Mouse (Mus musculus) midbrain, embryonic 11.5 days (tissue): Measurements from ENCODE around the gene E330021D16Rik. TPM values are rescaled to one million over a fixed set of nuclear protein-coding genes. Genes with fewer than 3 reads are reported as not detected.
A peak's percentile ranks its signal among the peaks of the same experiment; 100 is the strongest.

Experiments used
- ATAC-seq: fragments of 200-750 bp; cut with Nextera tagmentation; 2 replicates; pipeline ENCODE4 v1.8.0; 2017; ENCODE audit warnings: moderate TSS enrichment, moderate library complexity; ENCODE audit not compliant: low FRiP score
- DNase-seq: peaks from one replicate; pipeline ENCODE4 v3.0.0; 2015; ENCODE audit warnings: low spot score; ENCODE audit errors: missing footprints
- H3K27ac ChIP-seq: fragments of 300-500 bp; sonication (generic); 2 replicates; pipeline ENCODE4 v1.5.1; 2014; ENCODE audit warnings: low read depth, low read length
- H3K27me3 ChIP-seq: fragments of 300-500 bp; sonication (generic); 2 replicates; pipeline ENCODE4 v1.6.1; 2014; ENCODE audit warnings: mild to moderate bottlenecking, low read length, moderate library complexity, mixed read lengths; ENCODE audit not compliant: control insufficient read depth, insufficient read depth
- H3K36me3 ChIP-seq: fragments of 300-500 bp; sonication (generic); 2 replicates; pipeline ENCODE4 v1.6.1; 2014; ENCODE audit warnings: mild to moderate bottlenecking, low read length, moderate library complexity, mixed read lengths; ENCODE audit not compliant: control insufficient read depth, insufficient read depth
- H3K4me1 ChIP-seq: fragments of 300-500 bp; sonication (generic); 2 replicates; pipeline ENCODE4 v1.6.1; 2014; ENCODE audit warnings: low read length; ENCODE audit not compliant: control insufficient read depth, insufficient read depth
- H3K4me2 ChIP-seq: fragments of 300-500 bp; sonication (generic); 2 replicates; pipeline ENCODE4 v1.6.1; 2014; ENCODE audit warnings: mild to moderate bottlenecking, moderate library complexity
- H3K4me3 ChIP-seq: fragments of 300-500 bp; sonication (generic); 2 replicates; pipeline ENCODE4 v1.5.1; 2014; ENCODE audit warnings: low read depth, low read length
- H3K9ac ChIP-seq: fragments of 300-500 bp; sonication (generic); 2 replicates; pipeline ENCODE4 v1.6.1; 2014; ENCODE audit warnings: low read length
- H3K9me3 ChIP-seq: fragments of 300-500 bp; sonication (generic); 2 replicates; pipeline ENCODE4 v1.6.1; 2016; ENCODE audit warnings: low read length; ENCODE audit not compliant: control insufficient read depth
- WGBS: fragments of 180-500 bp; shearing (Covaris S2); extraction: QIAGEN DNeasy Blood & Tissue Kit; methylation state at CpG from one replicate; pipeline ENCODE4 v1.1.7; 2014; 5-methylcytosine and 5-hydroxymethylcytosine counted together
- polyA plus RNA-seq: library from polyadenylated mRNA; unstranded; fragments of >200 nt; fragmentation: Nextera tagmentation; extraction: Ambion mirVana; gene quantifications from 2 replicates; pipeline ENCODE4 v1.2.1, GENCODE M21; 2014

The E330021D16Rik gene
- polyA plus RNA-seq, 1 experiment from 2014 or later, result not detected

DNA sequence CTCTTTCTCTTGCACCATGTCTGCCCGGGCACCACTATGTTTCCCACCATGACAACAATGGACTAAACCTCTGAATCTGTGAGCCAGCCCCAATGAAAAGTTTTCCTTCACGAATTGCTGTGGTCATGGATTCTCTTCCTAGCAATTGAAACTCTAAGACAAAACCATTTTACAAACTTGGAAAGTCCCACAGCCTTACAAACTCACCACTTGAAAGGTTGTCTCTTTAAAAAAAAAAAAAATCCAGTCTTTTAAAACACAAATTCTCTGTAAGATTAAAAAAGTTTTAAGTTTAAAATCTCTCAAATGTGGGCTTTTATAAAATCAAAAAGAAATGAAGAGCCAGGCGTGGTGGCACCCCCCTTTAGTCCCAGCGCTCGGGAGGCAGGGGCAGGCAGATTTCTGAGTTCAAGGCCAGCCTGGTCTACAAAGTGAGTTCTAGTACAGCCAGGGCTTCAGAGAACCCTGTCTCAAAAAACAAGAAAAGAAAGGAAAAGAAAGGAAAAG is 1.5 kb downstream of the E330021D16Rik start:
- H3K4me1 ChIP-seq, result no peaks in the 10 kb centered on the region
- no peak overlapping the region for H3K9ac ChIP-seq
- no peaks in the 10 kb centered on the region for H3K9me3 ChIP-seq
- no peak overlapping the region for H3K4me2 ChIP-seq
- no peak for ATAC-seq
- no peak overlapping the region for H3K4me3 ChIP-seq
- no peak overlapping the region for H3K27ac ChIP-seq
- DNase-seq, result no peak
- WGBS, result 90% methylated on average over 5 of the region's 5 CpGs
- no peaks in the 10 kb centered on the region for H3K36me3 ChIP-seq
- no peaks in the 10 kb centered on the region for H3K27me3 ChIP-seq

DNA sequence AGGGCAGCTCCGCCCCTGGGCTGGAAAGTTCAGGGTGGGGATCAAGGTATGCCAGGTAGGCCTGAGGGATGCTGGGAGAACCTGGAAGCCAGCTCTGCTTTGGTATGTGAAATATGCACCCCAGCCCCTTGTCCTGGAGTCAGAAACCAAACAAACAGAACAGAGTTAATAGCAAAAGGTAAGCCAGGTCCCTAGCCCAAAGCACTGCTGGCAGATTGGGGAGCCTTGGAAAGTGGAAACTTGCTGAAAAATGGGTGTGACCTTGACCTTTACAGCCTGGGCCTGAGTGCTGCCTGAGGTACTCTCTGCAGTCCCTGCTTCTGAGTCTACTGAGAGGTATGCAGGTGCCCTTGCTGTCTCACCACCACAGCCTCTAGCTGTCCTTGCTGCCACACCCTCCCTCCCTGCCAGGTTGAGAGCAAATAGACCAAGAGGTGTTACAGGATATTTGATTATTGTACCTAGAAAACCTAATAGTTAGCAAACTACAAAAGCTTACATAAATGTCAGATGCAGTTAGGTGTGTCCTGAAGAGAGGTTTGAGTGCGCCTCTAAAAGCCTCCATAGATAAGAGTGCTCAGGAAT is 7.7 kb downstream of the E330021D16Rik start:
- 81% methylated on average over 2 of the region's 2 CpGs for WGBS
- Histone ChIP-seq H3K4me2 (no peak overlapping the region), H3K36me3 (no peaks in the 10 kb centered on the region), H3K9ac (no peak overlapping the region), H3K4me3 (no peak overlapping the region), H3K4me1 (no peaks in the 10 kb centered on the region), H3K9me3 (no peaks in the 10 kb centered on the region), H3K27me3 (no peaks in the 10 kb centered on the region), H3K27ac (no peak overlapping the region)
- ATAC-seq (no peak), DNase-seq (no peak)

DNA sequence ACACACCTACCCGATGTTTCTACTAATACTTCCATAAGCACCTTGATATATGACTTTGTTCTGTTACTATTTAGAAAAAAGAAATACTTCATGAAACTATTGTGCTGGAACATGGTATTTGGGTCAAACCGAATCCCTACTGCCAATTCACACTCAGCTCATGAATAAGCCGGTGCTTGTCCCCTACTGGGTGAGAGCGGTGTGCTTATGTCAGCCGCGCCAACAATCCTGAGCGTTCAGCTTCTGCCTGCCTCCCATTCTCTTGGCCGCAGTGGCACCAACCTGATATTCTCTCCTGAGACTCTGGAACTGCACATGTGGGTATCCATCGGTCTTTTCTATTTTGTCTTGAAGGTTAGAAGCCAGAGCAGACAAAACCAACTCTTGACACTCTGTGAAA is 18.5 kb downstream of the E330021D16Rik start:
- 92% methylated on average over 9 of the region's 9 CpGs for WGBS
- Histone ChIP-seq H3K27ac (no peak overlapping the region), H3K9ac (no peak overlapping the region), H3K27me3 (no peaks in the 10 kb centered on the region), H3K36me3 (no peaks in the 10 kb centered on the region), H3K9me3 (no peaks in the 10 kb centered on the region; the same call in 1 of the 2 replicates), H3K4me1 (no peaks in the 10 kb centered on the region), H3K4me2 (no peak overlapping the region), H3K4me3 (no peak overlapping the region)
- ATAC-seq (no peak), DNase-seq (no peak)

DNA sequence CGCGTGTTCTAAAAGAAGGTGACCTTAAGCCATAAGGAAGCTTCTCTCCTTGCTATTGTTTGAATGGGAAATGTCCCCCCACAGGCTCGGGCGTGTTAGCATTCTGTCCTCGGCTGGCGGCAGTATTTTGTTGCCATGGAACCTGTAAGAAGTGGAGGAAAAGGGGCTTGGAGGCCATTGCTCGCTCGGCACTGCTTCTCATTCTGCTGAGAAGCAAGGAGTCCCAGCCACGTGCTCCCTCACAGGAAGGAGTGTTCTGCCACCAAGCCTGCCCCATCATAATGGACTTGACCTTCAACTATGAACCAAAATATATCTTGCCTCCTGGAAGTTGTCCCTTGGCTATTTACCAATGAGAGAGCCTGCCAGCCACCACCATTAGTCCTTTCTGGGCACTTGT is 25.1 kb downstream of the E330021D16Rik start:
- DNase-seq (no peak), ATAC-seq (no peak)
- H3K27ac ChIP-seq, result no peak overlapping the region
- no peaks in the 10 kb centered on the region for H3K36me3 ChIP-seq
- H3K4me1 ChIP-seq, result no peaks in the 10 kb centered on the region
- H3K9ac ChIP-seq, result no peak overlapping the region
- no peak overlapping the region for H3K4me3 ChIP-seq
- no peaks in the 10 kb centered on the region; the same call in 1 of the 2 replicates for H3K9me3 ChIP-seq
- no peaks in the 10 kb centered on the region for H3K27me3 ChIP-seq
- 53% methylated on average over 9 of the region's 9 CpGs for WGBS
- no peak overlapping the region for H3K4me2 ChIP-seq

DNA sequence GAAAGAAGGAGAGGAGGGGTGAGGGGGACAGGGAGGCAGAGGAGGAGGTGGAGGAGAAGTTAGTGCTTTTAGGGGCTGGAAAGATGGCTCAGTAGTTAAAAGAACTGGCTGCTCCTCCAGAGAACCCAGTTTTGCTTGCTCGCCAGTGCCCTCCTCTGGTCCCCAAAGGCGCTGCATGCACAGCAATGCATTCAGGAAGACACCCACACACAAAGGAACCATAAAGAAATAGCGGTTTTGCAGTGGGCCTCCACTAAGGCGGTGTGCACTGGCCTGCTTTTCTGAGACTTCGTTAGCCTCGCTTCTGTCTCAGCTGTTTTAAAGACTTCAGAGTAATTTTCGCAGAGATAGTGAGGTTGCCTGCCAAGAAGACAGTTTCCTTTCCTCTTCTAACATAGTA is 30.1 kb downstream of the E330021D16Rik start:
- Histone ChIP-seq H3K4me1 (no peaks in the 10 kb centered on the region), H3K9me3 (no peaks in the 10 kb centered on the region), H3K36me3 (no peaks in the 10 kb centered on the region), H3K4me3 (no peak overlapping the region), H3K4me2 (no peak overlapping the region), H3K27me3 (no peaks in the 10 kb centered on the region), H3K27ac (no peak overlapping the region), H3K9ac (no peak overlapping the region)
- 70% methylated on average over 7 of the region's 7 CpGs for WGBS
- DNase-seq, result no peak
- ATAC-seq, result no peak

DNA sequence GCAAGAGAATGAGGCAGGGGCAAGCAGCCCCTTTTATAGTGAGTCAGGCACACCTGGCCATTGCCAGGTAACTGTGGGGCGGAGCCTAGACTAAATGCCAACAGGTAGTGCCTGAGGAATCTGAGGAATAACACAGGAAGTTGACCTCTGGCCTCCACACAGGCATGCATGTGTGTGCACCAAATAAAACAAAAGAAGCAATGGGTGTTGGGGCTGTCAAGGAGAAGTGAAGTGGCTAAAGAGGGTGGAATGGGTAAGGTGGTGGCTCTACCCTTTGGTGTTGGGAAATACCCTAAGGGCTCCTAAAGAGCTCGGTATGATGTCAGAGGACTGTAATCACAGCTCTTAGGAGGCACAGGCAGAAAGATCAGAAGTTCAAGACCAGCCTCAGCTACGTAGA is 32.2 kb downstream of the E330021D16Rik start:
- H3K27me3 ChIP-seq, result no peaks in the 10 kb centered on the region
- H3K9ac ChIP-seq, result no peak overlapping the region
- DNase-seq, result no peak
- H3K9me3 ChIP-seq, result no peaks in the 10 kb centered on the region
- H3K27ac ChIP-seq, result no peak overlapping the region
- H3K4me3 ChIP-seq, result no peak overlapping the region
- ATAC-seq, result no peak
- no peak overlapping the region for H3K4me2 ChIP-seq
- WGBS, result 86% methylated on average over 3 of the region's 3 CpGs
- H3K36me3 ChIP-seq, result no peaks in the 10 kb centered on the region
- H3K4me1 ChIP-seq, result no peaks in the 10 kb centered on the region

DNA sequence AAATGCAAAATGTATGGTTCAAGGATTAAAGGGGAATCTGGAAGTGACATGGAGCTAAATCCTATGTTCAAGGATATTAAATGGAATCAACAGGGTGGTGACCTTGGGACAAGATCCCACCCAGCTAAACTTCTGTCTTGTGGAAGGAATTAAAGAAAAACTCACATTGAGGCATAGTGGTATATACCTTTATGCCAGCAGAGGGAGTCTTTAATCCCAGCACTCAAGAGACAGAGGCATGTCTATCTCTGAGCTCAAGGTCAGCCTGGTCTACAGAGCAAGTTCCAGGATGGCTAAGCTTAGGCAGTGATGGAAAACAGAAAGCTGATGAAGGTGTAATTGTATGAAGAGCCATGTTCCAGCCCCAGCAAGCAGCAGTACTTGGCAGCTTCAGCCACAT is 39.3 kb downstream of the E330021D16Rik start:
- ATAC-seq (no peak), DNase-seq (no peak)

DNA sequence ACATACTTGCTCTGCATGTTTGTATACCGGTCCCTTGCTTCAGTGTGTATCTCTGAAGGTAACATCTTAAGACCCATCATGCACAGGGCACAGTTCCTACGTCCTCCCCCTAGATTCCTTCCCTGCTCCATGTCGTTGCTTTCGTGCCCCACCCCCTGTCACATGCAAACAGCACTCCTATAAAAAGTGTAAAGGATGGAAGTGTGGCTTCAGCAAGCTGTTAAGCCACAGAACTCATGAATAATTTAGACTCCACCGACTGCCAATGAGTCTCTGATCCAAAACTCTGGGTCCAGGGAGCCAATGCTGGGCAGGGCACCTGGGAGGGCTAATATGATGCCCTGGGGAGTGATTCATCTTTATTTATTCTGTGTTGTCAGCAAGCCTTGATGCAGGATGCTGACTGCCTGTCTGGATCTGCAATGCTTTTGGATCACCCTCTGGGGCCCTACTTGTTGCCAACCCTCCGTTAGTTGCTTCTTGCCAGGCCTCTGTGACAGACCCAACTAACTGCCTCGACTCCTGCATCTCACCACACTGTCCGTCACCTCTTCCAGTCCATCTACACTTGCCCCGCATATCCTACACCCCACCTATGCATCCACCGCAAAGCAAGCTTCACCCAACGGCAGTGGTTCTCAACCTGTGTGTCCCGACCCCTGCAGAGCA is 50.8 kb downstream of the E330021D16Rik start:
- no peak overlapping the region for H3K4me2 ChIP-seq
- no peaks in the 10 kb centered on the region for H3K36me3 ChIP-seq
- no peaks in the 10 kb centered on the region for H3K4me1 ChIP-seq
- no peak for ATAC-seq
- no peaks in the 10 kb centered on the region for H3K9me3 ChIP-seq
- H3K27me3 ChIP-seq, result no peaks in the 10 kb centered on the region
- no peak overlapping the region for H3K9ac ChIP-seq
- DNase-seq, result peak; percentile 59
- no peak overlapping the region for H3K4me3 ChIP-seq
- 79% methylated on average over 12 of the region's 12 CpGs for WGBS
- no peak overlapping the region for H3K27ac ChIP-seq

More for the DNA sequence above, 39.3 kb downstream of the E330021D16Rik start:
- no peaks in the 10 kb centered on the region for H3K36me3 ChIP-seq
- H3K27ac ChIP-seq, result no peak overlapping the region
- no peaks in the 10 kb centered on the region for H3K4me1 ChIP-seq
- no peak overlapping the region for H3K4me3 ChIP-seq
- no peak overlapping the region for H3K9ac ChIP-seq
- no peaks in the 10 kb centered on the region for H3K9me3 ChIP-seq
- H3K27me3 ChIP-seq, result no peaks in the 10 kb centered on the region
- H3K4me2 ChIP-seq, result no peak overlapping the region

DNA sequence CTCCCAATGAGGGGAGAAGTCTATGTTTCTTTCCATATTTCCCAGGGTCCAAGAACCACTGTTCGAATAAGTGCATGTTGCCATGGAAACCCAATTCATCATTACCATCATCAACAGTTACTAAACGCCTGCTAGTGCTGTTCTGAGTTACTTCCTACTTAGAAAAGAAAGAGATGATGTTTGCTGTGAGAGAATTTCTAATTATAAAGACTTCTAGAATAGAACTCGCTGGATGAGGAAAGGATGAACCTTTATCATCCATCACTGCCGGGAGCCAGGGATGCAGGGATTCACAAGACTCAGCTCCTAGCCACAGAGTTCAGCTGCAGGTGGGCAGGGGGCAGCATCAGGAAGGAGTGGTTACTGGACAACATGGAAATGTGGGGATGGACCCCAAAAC is 51.4 kb downstream of the E330021D16Rik start:
- Histone ChIP-seq H3K4me3 (no peak overlapping the region), H3K9me3 (no peaks in the 10 kb centered on the region), H3K4me2 (no peak overlapping the region), H3K27me3 (no peaks in the 10 kb centered on the region), H3K4me1 (no peaks in the 10 kb centered on the region), H3K9ac (no peak overlapping the region), H3K27ac (no peak overlapping the region), H3K36me3 (no peaks in the 10 kb centered on the region)
- DNase-seq (peak; percentile 77), ATAC-seq (no peak)
- 76% methylated on average over 4 of the region's 4 CpGs for WGBS
